Mouse (Mus musculus) heart, adult 10 weeks (tissue): ENCODE data around the gene Cstf2t. TPM values are rescaled to one million over a fixed set of nuclear protein-coding genes. Genes with fewer than 3 reads are reported as not detected.

ENCODE experiments used
- polyA plus RNA-seq: library from polyadenylated mRNA; stranded (reverse); fragments of 350-450 nt; fragmentation: Illumina TruSeq; extraction: RNeasy Lipid Tissue Mini Kit (QIAGEN cat#74804); gene quantifications from one replicate; pipeline ENCODE4 v1.2.3, GENCODE M21; 2014; ENCODE audit warnings: low read depth, low replicate concordance

Gene Cstf2t
- polyA plus RNA-seq, result 19.1 TPM

DNA sequence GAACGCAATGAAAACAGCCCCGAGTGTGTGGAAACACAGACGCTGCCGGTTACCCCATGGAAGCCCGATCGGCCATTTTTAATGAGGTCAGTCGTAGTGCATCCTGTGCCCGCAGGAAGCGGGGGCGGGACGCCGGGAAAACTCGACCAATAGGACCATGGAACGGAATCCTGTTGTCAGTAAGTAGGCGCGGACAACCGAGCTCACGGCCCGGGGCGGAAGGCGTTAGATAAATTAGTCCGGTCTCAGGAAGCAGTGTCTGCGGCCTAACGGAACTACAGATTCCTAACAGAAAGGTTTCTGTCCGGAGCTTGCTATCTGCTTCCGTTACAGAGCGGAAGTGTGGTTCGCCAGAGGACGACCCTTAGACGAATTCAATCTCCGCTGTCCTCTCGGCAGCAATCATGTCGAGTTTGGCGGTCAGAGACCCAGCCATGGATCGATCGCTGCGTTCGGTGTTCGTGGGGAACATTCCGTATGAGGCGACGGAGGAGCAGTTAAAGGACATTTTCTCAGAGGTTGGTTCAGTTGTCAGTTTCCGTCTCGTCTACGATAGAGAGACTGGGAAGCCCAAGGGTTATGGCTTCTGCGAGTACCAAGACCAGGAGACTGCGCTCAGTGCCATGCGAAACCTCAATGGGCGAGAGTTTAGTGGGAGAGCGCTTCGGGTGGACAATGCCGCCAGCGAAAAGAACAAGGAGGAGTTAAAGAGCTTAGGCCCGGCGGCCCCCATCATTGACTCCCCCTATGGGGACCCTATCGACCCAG lies at the start of gene Cstf2t:
Cstf2t (plus strand) TSS at position 176 of the 768 bp plus-strand sequence.

